Mouse (Mus musculus) hematopoietic stem cell, adult 5-6 weeks (primary cell): Measurements from ENCODE around the gene Ccdc154. TPM values are rescaled to one million over a fixed set of nuclear protein-coding genes. Genes with fewer than 3 reads are reported as not detected.
A peak's percentile ranks its signal among the peaks of the same experiment; 100 is the strongest.

Experiments
- ATAC-seq, 2 experiments: fragments of 125-278 bp in 1 of 2; replicated peaks in 1 of 2; 2 replicates each; pipeline ENCODE4 v1.8.0; 2016 to 2017; ENCODE audit warnings: inconsistent platforms in 2 of 2, mild to moderate bottlenecking in 2 of 2, moderate number of reproducible peaks in 2 of 2, low read depth in 1 of 2, moderate TSS enrichment in 1 of 2; ENCODE audit not compliant: low FRiP score in 2 of 2, poor library complexity in 2 of 2, severe bottlenecking in 2 of 2, insufficient read depth in 1 of 2, low TSS enrichment in 1 of 2
- total RNA-seq: library from RNA; stranded (forward); fragments of 172-1452, 232-1000 nt; gene quantifications from 2 replicates; pipeline ENCODE4 v1.2.3, GENCODE M21; 2017

The Ccdc154 gene
- total RNA-seq, 1 experiment from 2014 or later, result not detected

GRCm38 (mm10) chr17:25169706-25170105, 7.4 kb downstream of the Ccdc154 start:
- no peak for ATAC-seq

- no peak for ATAC-seq
Observed at GRCm38 (mm10) chr17:25172558-25172957, 10.3 kb downstream of the Ccdc154 start.

GRCm38 (mm10) chr17:25175411-25175810, 13.2 kb downstream of the Ccdc154 start, which contains the start of gene Gm38655:
Gm38655 (minus strand) TSS chr17:25175471.
- no peak for ATAC-seq

- ATAC-seq, result peak; percentile 17 to 19; a peak in 1 of 4 replicates
Observed at GRCm38 (mm10) chr17:25183232-25183631, 21.0 kb downstream of the Ccdc154 start.

GRCm38 (mm10) chr17:25184129-25184691, 21.9 kb downstream of the Ccdc154 start, which contains the start of gene BC003965:
BC003965 (plus strand) TSS chr17:25184554.
- ATAC-seq, result peak; percentile 83 to 91

GRCm38 (mm10) chr17:25184961-25185360, 22.7 kb downstream of the Ccdc154 start:
- ATAC-seq, result no peak

- no peak for ATAC-seq
Observed at GRCm38 (mm10) chr17:25187784-25188149, 25.5 kb downstream of the Ccdc154 start.

- 0 out of 4 replicates have a peak, but pooled peaks of 1 of the 2 experiments have one; percentile 8 for ATAC-seq
Observed at GRCm38 (mm10) chr17:25188150-25189031, 26.1 kb downstream of the Ccdc154 start, which contains the start of gene Unkl. Unkl (plus strand) TSS chr17:25188397.

GRCm38 (mm10) chr17:25189091-25189490, 26.8 kb downstream of the Ccdc154 start:
- no peak for ATAC-seq

GRCm38 (mm10) chr17:25202401-25202800, 40.1 kb downstream of the Ccdc154 start:
- no peak for ATAC-seq

- no peak for ATAC-seq
Observed at GRCm38 (mm10) chr17:25210006-25210405, 47.7 kb downstream of the Ccdc154 start.

- ATAC-seq, result peak; percentile 76 to 78
Observed at GRCm38 (mm10) chr17:25210680-25211466, 48.6 kb downstream of the Ccdc154 start.

GRCm38 (mm10) chr17:25211705-25212104, 49.4 kb downstream of the Ccdc154 start:
- no peak for ATAC-seq

GRCm38 (mm10) chr17:25215431-25215830, 53.2 kb downstream of the Ccdc154 start:
- ATAC-seq, result no peak

GRCm38 (mm10) chr17:25218967-25219366, 56.7 kb downstream of the Ccdc154 start:
- no peak for ATAC-seq

- ATAC-seq, result no peak
Observed at GRCm38 (mm10) chr17:25219492-25220295, 57.4 kb downstream of the Ccdc154 start.

- ATAC-seq, result no peak
Observed at GRCm38 (mm10) chr17:25220746-25221145, 58.5 kb downstream of the Ccdc154 start.
